Mouse (Mus musculus) C2C12 (cell line): ENCODE results near the gene Gm42372. TPM values are rescaled to one million over a fixed set of nuclear protein-coding genes. Genes with fewer than 3 reads are reported as not detected.

Source experiments
- H3K27me3 ChIP-seq: one replicate; pipeline ENCODE4 v1.6.1; 2011; ENCODE audit not compliant: control insufficient read depth, insufficient read depth, insufficient read length
- H3K36me3 ChIP-seq: one replicate; pipeline ENCODE4 v1.6.1; 2011; ENCODE audit not compliant: control insufficient read depth, insufficient read depth
- H3K4me3 ChIP-seq: one replicate; pipeline ENCODE4 v1.5.1; 2011; ENCODE audit warnings: mild to moderate bottlenecking, control low read depth; ENCODE audit not compliant: poor library complexity, insufficient read depth, severe bottlenecking
- H3K79me2 ChIP-seq: one replicate; pipeline ENCODE4 v1.6.1; 2011; ENCODE audit not compliant: control insufficient read depth, insufficient read depth
- H3K79me3 ChIP-seq: one replicate; pipeline ENCODE4 v1.6.1; 2011; ENCODE audit warnings: low read depth, control low read depth
- H3ac ChIP-seq: one replicate; pipeline ENCODE3; 2011; ENCODE audit warnings: low read depth; ENCODE audit not compliant: control insufficient read depth, insufficient read length
- CEBPB ChIP-seq: IDR thresholded peaks from one replicate; pipeline ENCODE4 v1.6.1; 2011; ENCODE audit warnings: low read depth, mild to moderate bottlenecking, control low read depth, moderate library complexity
- CTCF ChIP-seq: IDR thresholded peaks from one replicate; pipeline ENCODE4 v1.5.1; 2011; ENCODE audit not compliant: control insufficient read depth, insufficient read depth, insufficient read length
- FOSL1 ChIP-seq: IDR thresholded peaks from one replicate; pipeline ENCODE4 v1.8.0; 2011; ENCODE audit warnings: mild to moderate bottlenecking, low read length; ENCODE audit not compliant: poor library complexity, insufficient read depth, severe bottlenecking
- MAX ChIP-seq: IDR thresholded peaks from one replicate; pipeline ENCODE4 v1.6.1; 2011; ENCODE audit warnings: mild to moderate bottlenecking, control low read depth
- MYOD1 ChIP-seq: IDR thresholded peaks from one replicate; pipeline ENCODE4 v1.6.1; 2011; ENCODE audit warnings: low read depth; ENCODE audit not compliant: control insufficient read depth, insufficient read length
- MYOG ChIP-seq: IDR thresholded peaks from one replicate; pipeline ENCODE4 v1.6.1; 2011; ENCODE audit not compliant: control insufficient read depth, insufficient read length; ENCODE audit errors: extremely low read depth
- USF1 ChIP-seq: IDR thresholded peaks from one replicate; pipeline ENCODE4 v1.6.1; 2011; ENCODE audit warnings: low read depth, mild to moderate bottlenecking, control low read depth, moderate library complexity
- polyA plus RNA-seq: library from polyadenylated mRNA; unstranded; fragments of >200 nt; fragmentation: generic; extraction: Trizol; gene quantifications from one replicate; pipeline ENCODE4 v1.2.1, GENCODE M21; 2012; ENCODE audit warnings: missing spikeins

Gm42372 gene
- polyA plus RNA-seq, 1 experiment, result not detected

DNA sequence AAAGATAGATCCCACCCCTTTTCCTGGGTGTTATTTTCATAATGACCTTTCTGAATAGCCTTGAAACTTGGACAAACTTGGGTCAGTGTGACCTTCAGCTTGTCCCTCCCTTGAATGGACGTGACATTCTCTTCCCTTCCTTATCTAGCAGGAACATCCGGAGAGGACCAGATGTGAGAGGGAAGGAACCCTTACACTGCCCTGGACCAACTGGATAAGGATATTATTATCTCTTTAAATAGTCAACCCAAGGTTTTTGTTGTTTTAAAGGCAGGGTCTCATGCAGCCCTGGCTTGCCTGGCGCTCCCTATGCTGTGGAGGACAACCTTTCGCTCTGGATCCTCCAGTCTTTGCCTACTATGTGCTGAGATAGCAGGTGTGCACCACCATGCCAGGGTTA is 16.3 kb downstream of the Gm42372 start:
- no peak for TF ChIP-seq CTCF
- TF ChIP-seq USF1, result no peak
- TF ChIP-seq MYOD1, result no peak
- TF ChIP-seq MAX, result no peak
- H3K36me3 ChIP-seq, result peaks cover 2% of the 10 kb centered on the region

DNA sequence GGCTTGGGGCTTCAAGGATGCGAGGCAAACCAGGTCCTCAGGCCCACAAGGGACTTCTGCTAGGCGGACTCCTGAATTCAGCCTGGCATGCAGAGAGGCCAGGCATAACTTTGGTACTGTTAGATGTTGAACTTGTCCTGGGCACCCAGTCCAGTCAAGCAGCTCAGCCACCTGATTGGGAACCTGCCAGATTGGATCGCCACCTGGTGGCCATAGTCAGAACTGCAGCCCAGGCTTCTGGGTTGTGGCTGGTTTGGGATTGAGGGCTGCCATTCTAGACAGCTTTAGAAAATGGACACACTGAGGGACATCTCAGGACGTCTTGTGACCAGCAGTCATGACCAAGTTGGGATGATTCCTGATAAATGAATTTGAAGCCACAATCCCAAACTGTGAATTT is 16.8 kb downstream of the Gm42372 start:
- Histone ChIP-seq H3K4me3 (no peak overlapping the region), H3K79me3 (no peaks in the 10 kb centered on the region), H3ac (no peak overlapping the region), H3K36me3 (peaks cover 2% of the 10 kb centered on the region), H3K79me2 (no peaks in the 10 kb centered on the region), H3K27me3 (no peaks in the 10 kb centered on the region)
- TF ChIP-seq CTCF (peak; percentile 80), USF1 (no peak)

More for the DNA sequence above, 16.3 kb downstream of the Gm42372 start:
- Histone ChIP-seq H3K79me2 (no peaks in the 10 kb centered on the region), H3K79me3 (no peaks in the 10 kb centered on the region), H3K4me3 (no peak overlapping the region), H3K27me3 (no peaks in the 10 kb centered on the region), H3ac (no peak overlapping the region)

DNA sequence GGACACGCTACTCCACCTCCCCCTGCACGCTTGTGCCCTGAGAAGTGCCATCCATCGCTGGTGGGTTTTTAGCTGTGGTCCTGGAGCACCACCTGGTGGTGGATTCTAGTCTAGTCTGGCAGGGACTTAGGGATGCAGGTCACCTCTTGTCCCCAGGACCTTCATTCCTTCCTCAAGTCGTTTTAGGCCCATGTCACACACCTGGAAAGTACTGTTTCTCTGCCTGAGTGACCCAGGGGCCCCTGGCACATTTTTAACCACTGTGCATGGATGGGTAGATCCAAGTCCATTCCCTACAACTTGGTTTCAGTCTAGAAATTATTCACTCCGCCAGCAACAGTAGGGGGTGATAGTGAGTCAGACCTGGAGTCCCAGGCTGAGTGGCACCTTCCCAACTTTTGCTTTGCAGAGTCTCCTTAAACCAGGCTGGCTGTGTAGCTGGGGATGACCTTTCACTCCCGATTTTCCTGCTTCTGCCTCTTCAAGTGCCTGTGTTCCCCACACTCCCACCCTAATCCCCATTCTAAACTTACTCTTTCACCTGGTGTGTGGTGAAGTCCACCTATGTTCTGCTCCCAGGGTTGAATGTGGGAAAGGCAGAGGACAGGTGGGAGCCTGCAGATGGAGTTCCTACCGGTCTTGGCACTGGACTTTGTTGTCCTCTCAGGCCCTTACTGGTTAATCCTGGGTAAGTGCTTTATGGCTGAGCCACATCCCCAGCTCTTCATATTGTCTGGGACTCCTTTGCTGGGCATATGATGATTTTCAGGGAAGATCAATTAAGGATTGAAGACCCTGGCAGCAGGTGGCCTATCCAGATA is 19.7 kb downstream of the Gm42372 start:
- Histone ChIP-seq H3K79me3 (no peaks in the 10 kb centered on the region), H3K36me3 (peaks cover 12% of the 10 kb centered on the region), H3K4me3 (no peak overlapping the region), H3ac (no peak overlapping the region), H3K79me2 (no peaks in the 10 kb centered on the region), H3K27me3 (no peaks in the 10 kb centered on the region)
- TF ChIP-seq CEBPB, result no peak
- TF ChIP-seq MAX, result no peak
- TF ChIP-seq CTCF, result peak; percentile 23

DNA sequence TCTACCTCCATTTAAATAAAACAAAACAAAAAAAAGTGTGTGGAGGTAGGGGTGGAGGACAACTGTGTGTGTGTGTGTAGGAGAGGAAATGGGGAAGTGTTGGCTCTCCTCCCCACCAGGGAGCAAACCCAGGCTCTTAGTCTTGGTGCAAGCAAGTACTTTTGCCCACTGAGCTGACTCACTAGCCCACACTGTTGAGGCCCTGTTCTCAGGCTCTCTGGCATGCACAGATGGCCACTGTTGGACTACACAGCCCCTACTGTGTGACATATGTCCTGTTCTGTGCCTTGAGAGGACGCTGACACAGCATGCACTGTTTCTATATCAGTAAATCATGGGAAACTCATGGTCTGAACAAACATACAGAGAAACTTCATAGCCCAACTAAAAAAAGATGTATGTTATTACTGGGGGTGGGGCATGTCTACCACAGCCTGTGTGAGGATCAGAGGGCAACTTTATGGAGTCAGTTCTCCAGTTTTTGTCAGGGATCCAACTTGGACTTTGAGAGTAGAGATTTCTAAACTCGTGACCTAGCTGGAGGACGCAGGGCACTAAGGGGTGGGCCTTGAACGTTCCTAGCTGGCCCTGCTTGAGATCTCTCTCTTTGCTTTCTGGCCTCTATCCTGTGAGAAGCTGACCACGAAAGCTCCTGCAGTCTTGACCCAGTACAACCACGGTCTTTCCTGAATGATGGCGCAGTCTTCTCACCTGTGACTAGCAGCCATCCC is 20.5 kb downstream of the Gm42372 start:
- TF ChIP-seq MYOG (no peak), CTCF (no peak), CEBPB (no peak), FOSL1 (no peak), MYOD1 (no peak), MAX (no peak), USF1 (no peak)
- H3K4me3 ChIP-seq, result no peak overlapping the region
- no peak overlapping the region for H3ac ChIP-seq
- no peaks in the 10 kb centered on the region for H3K79me3 ChIP-seq
- H3K27me3 ChIP-seq, result no peaks in the 10 kb centered on the region
- H3K36me3 ChIP-seq, result peaks cover 12% of the 10 kb centered on the region
- H3K79me2 ChIP-seq, result no peaks in the 10 kb centered on the region

DNA sequence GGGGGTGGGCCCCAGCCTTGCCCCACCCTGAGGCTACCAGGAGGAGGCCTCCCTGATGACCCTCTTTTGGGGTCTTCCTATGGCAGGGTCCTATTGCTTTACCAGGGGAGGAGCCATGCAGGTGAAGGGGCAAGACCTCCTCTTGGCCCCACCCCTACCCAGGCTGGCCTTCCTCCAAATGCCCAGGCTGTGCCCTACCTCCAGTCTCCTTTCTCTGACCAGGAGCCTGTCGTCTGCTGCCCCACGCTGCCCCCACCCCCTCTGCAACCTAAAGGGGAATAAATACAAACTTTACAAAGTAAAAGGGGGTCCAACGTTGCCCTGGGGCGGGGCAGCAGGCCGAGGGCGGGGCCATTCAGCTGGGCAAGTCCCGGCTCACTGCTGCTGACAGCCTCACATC is 21.8 kb downstream of the Gm42372 start:
- TF ChIP-seq MYOG, result no peak
- TF ChIP-seq CEBPB, result no peak
- TF ChIP-seq USF1, result no peak
- TF ChIP-seq CTCF, result no peak
- no peak for TF ChIP-seq MAX
- no peak for TF ChIP-seq FOSL1
- TF ChIP-seq MYOD1, result no peak
- H3K79me3 ChIP-seq, result no peaks in the 10 kb centered on the region
- H3K27me3 ChIP-seq, result no peaks in the 10 kb centered on the region
- no peak overlapping the region for H3K4me3 ChIP-seq
- H3ac ChIP-seq, result no peak overlapping the region
- H3K79me2 ChIP-seq, result no peaks in the 10 kb centered on the region
- H3K36me3 ChIP-seq, result peaks cover 12% of the 10 kb centered on the region

DNA sequence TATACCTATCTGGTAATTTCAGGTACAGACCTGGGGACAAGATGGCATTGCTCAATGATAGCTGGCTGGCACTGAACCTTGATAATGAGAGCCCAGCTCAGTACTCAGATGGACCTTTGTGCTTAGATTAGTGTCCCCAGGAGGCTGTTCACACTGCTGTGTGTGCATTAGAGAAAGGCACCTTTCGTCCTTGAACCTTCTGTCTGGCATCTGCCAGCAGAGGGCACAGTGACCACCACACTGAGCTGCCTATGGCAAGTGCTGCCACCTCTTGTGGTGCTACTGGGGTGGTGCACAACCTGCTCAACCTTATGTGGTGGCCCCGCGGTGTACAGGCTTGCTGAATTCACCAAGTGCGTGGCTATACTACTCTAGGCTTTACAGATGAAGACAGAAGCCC is 24.4 kb downstream of the Gm42372 start:
- Histone ChIP-seq H3K27me3 (no peaks in the 10 kb centered on the region), H3K36me3 (peaks cover 18% of the 10 kb centered on the region), H3ac (no peak overlapping the region), H3K4me3 (no peak overlapping the region), H3K79me3 (no peaks in the 10 kb centered on the region), H3K79me2 (no peaks in the 10 kb centered on the region)
- no peak for TF ChIP-seq MYOG
- TF ChIP-seq MAX, result no peak
- no peak for TF ChIP-seq CEBPB
- TF ChIP-seq FOSL1, result no peak
- TF ChIP-seq MYOD1, result no peak
- no peak for TF ChIP-seq CTCF
- TF ChIP-seq USF1, result no peak
